Mouse (Mus musculus) MEL (cell line): Measurements from ENCODE around the gene Scamp5.

Experiments
- CTCF ChIP-seq, 3 experiments: IDR thresholded peaks in 2 of 3; conservative IDR thresholded peaks in 1 of 3; 2 replicates each; pipeline ENCODE4 v1.5.1; 2011 to 2012; ENCODE audit warnings: low read length in 3 of 3, low read depth in 2 of 3, mild to moderate bottlenecking in 2 of 3, improper control_type of control experiment in 1 of 3, inconsistent platforms in 1 of 3, mixed read lengths in 1 of 3, moderate library complexity in 1 of 3; ENCODE audit not compliant: control insufficient read depth in 1 of 3, insufficient read depth in 1 of 3, poor library complexity in 1 of 3, severe bottlenecking in 1 of 3
- GATA1 ChIP-seq: IDR thresholded peaks from 2 replicates; pipeline ENCODE4 v1.6.1; 2011; ENCODE audit warnings: low read depth, low read length, improper control_type of control experiment
- MYC ChIP-seq: IDR thresholded peaks from 2 replicates; pipeline ENCODE4 v1.6.1; 2011; ENCODE audit warnings: low read depth, mild to moderate bottlenecking, low read length, improper control_type of control experiment, moderate library complexity
- NRF1 ChIP-seq: IDR thresholded peaks from 2 replicates; pipeline ENCODE4 v1.6.1; 2014; ENCODE audit warnings: low read depth, mild to moderate bottlenecking, inconsistent platforms, low read length, improper control_type of control experiment, moderate library complexity; ENCODE audit not compliant: poor library complexity, insufficient read depth, severe bottlenecking
- POLR2A ChIP-seq, 2 experiments: IDR thresholded peaks; 2 replicates each; pipeline ENCODE4 v1.6.1; 2011 to 2012; ENCODE audit warnings: low read length in 2 of 2, mild to moderate bottlenecking in 2 of 2, control low read depth in 1 of 2, improper control_type of control experiment in 1 of 2, low read depth in 1 of 2, moderate library complexity in 1 of 2; ENCODE audit not compliant: control insufficient read depth in 1 of 2, insufficient read depth in 1 of 2, poor library complexity in 1 of 2
- TBP ChIP-seq: IDR thresholded peaks from 2 replicates; pipeline ENCODE4 v1.8.0; 2011; ENCODE audit warnings: low read depth, low read length, improper control_type of control experiment
- UBTF ChIP-seq: IDR thresholded peaks from 2 replicates; pipeline ENCODE4 v1.6.1; 2012; ENCODE audit warnings: low read depth, mild to moderate bottlenecking, inconsistent platforms, low read length, improper control_type of control experiment, moderate library complexity, borderline replicate concordance; ENCODE audit not compliant: insufficient read depth

DNA sequence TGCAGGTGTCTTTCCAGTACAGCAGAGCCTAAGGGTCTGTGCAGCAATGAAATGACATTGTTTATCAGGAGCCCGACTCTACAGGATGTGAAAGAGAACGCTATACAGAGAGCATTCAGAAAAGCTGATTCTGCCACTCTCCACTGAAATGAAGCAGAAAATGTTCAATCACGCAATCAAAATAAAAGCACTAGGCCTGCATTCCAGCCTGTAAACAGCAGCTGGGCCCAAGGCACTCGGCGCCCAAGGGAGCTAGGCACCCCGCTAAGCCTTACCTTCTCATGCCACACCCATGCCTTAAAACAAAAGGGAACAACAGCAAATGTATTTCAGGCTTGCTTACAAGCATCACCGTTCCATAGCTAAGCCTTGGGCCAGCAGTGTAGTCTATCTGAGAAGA, 30.7 kb upstream of the Scamp5 start:
- no peak for TF ChIP-seq GATA1
- no peak for TF ChIP-seq TBP
- TF ChIP-seq POLR2A (IDR thresholded peaks at IDR 0.05; ENCODE audit: control insufficient read depth in 1 of 2, insufficient read depth in 1 of 2, low read depth in 1 of 2, low read length in 2 of 2, poor library complexity in 1 of 2) = no peak
- no peak for TF ChIP-seq CTCF (IDR thresholded peaks at IDR 0.05 in 2 of 3, conservative IDR thresholded peaks at IDR 0.05 in 1 of 3; ENCODE audit: control insufficient read depth in 1 of 3, insufficient read depth in 1 of 3, low read depth in 2 of 3, low read length in 3 of 3, poor library complexity in 1 of 3, severe bottlenecking in 1 of 3)
- TF ChIP-seq MYC = no peak
- no peak for TF ChIP-seq NRF1
- TF ChIP-seq UBTF = no peak
